Mouse (Mus musculus) hindbrain, embryonic 13.5 days (tissue): ENCODE results near the gene Gm49380. TPM values are rescaled to one million over a fixed set of nuclear protein-coding genes. Genes with fewer than 3 reads are reported as not detected.

Experiments
- ATAC-seq: fragments of 200-750 bp; cut with Nextera tagmentation; 2 replicates; pipeline ENCODE4 v1.8.0; 2017; ENCODE audit warnings: moderate TSS enrichment; ENCODE audit not compliant: low FRiP score
- H3K27ac ChIP-seq: fragments of 300-500 bp; sonication (generic); 2 replicates; pipeline ENCODE4 v1.5.1; 2015; ENCODE audit warnings: inconsistent platforms, mild to moderate bottlenecking, moderate library complexity
- H3K27me3 ChIP-seq: fragments of 300-500 bp; sonication (generic); 2 replicates; pipeline ENCODE4 v1.6.1; 2015; ENCODE audit warnings: mild to moderate bottlenecking, inconsistent platforms
- H3K36me3 ChIP-seq: fragments of 300-500 bp; sonication (generic); 2 replicates; pipeline ENCODE4 v1.6.1; 2015; ENCODE audit warnings: mild to moderate bottlenecking, inconsistent platforms
- H3K4me1 ChIP-seq: fragments of 300-500 bp; sonication (generic); replicated peaks from 2 replicates; pipeline ENCODE4 v1.6.1; 2015; ENCODE audit warnings: inconsistent platforms
- H3K4me2 ChIP-seq: fragments of 300-500 bp; sonication (generic); 2 replicates; pipeline ENCODE4 v1.6.1; 2015; ENCODE audit warnings: inconsistent platforms, mild to moderate bottlenecking, moderate library complexity
- H3K4me3 ChIP-seq: fragments of 300-500 bp; sonication (generic); 2 replicates; pipeline ENCODE4 v1.5.1; 2015; ENCODE audit warnings: mild to moderate bottlenecking, inconsistent platforms
- H3K9ac ChIP-seq: fragments of 300-500 bp; sonication (generic); 2 replicates; pipeline ENCODE4 v1.6.1; 2015; ENCODE audit warnings: mild to moderate bottlenecking, inconsistent platforms
- H3K9me3 ChIP-seq: fragments of 300-500 bp; sonication (generic); 2 replicates; pipeline ENCODE4 v1.6.1; 2016; ENCODE audit warnings: inconsistent platforms
- WGBS: fragments of 180-500 bp; shearing (Covaris S2); methylation state at CpG from one replicate; pipeline ENCODE4 v1.1.7; 2015; 5-methylcytosine and 5-hydroxymethylcytosine counted together
- polyA plus RNA-seq: library from polyadenylated mRNA; unstranded; fragments of >200 nt; fragmentation: Nextera tagmentation; extraction: Ambion mirVana; gene quantifications from 2 replicates; pipeline ENCODE4 v1.2.1, GENCODE M21; 2015

Gene Gm49380
- polyA plus RNA-seq, 1 experiment from 2014 or later: 0.49 TPM

- Histone ChIP-seq H3K9me3 (no peaks in the 10 kb centered on the region), H3K4me1 (peaks cover 41% of the 10 kb centered on the region), H3K4me3 (no peak overlapping the region), H3K27ac (no peak overlapping the region), H3K9ac (no peak overlapping the region), H3K36me3 (peaks cover 8% of the 10 kb centered on the region), H3K27me3 (no peaks in the 10 kb centered on the region), H3K4me2 (no peak overlapping the region)
- WGBS: 95% methylated on average over 7 of the region's 7 CpGs
- ATAC-seq: no peak
Measured at GRCm38 (mm10) chr9:44104881-44105280, 8.4 kb downstream of the Gm49380 start.

DNA sequence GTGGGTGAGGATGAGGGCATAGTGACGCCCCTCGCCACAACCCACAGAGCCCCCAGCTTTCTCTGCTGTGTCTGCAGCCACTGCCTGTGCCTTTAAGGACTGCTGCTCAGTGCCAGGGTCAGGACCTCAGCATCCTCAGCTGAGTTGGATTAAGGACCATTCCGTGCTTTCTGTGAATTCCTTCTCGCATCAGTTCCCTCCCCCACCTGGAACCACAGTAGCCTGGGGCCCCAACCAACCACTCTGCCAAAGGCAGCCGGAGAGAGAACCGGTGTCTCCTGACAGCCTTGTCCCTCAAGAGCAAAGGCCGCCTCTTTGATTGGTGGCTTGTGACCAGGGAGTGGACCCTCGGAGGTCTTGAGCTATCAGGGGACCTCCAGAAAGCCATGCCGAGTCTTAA, 11.8 kb downstream of the Gm49380 start, which contains the start of gene Mfrp:
Gene Mfrp, plus strand, starts transcription at position 240 of the 400 bp plus-strand sequence.
- Histone ChIP-seq H3K27me3 (no peaks in the 10 kb centered on the region), H3K4me3 (no peak within 1 kb of the TSS), H3K27ac (no peak within 1 kb of the TSS), H3K9ac (no peak within 1 kb of the TSS), H3K4me1 (peaks cover 13% of the 10 kb centered on the region), H3K36me3 (peaks cover 8% of the 10 kb centered on the region), H3K9me3 (no peaks in the 10 kb centered on the region), H3K4me2 (no peak within 1 kb of the TSS)
- no peak for ATAC-seq
- WGBS: 73% methylated on average over 9 of the region's 9 CpGs

- Histone ChIP-seq H3K27me3 (no peaks in the 10 kb centered on the region), H3K36me3 (no peaks in the 10 kb centered on the region), H3K27ac (peak overlapping the region; percentile 40), H3K4me1 (peaks cover 17% of the 10 kb centered on the region), H3K9ac (0 out of 2 replicates have a peak overlapping the region, but pooled peaks have one; percentile 0), H3K4me2 (no peak overlapping the region), H3K9me3 (no peaks in the 10 kb centered on the region), H3K4me3 (no peak overlapping the region)
- 0 out of 2 replicates have a peak, but pooled peaks have one; percentile 22 for ATAC-seq
- 17% methylated on average over 9 of the region's 9 CpGs for WGBS
Measured at GRCm38 (mm10) chr9:44096536-44096935, 16.8 kb downstream of the Gm49380 start.

DNA sequence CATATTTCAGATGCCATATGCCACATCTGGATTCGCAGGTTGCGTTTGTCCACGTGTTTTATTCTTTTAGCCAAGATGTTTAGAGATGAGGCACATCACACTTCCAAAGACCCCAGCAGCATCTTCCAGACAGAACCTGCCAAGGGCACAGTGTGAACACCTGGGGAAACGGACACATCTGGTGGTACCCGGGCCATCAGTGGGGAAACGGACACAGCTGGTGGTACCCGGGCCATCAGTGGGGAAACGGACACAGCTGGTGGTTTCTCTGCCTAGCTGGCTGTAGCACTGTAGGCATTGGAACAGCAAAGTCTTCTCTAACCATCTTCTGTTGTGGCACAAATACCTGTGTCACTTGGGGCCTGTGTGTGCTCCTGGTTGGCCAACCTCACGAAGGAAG, 17.5 kb downstream of the Gm49380 start:
- 88% methylated on average over 9 of the region's 9 CpGs for WGBS
- Histone ChIP-seq H3K4me3 (no peak overlapping the region), H3K9ac (no peak overlapping the region), H3K27me3 (no peaks in the 10 kb centered on the region), H3K9me3 (no peaks in the 10 kb centered on the region), H3K4me1 (peaks cover 17% of the 10 kb centered on the region), H3K4me2 (no peak overlapping the region), H3K36me3 (no peaks in the 10 kb centered on the region; the same call in 1 of the 2 replicates), H3K27ac (no peak overlapping the region)
- no peak for ATAC-seq

DNA sequence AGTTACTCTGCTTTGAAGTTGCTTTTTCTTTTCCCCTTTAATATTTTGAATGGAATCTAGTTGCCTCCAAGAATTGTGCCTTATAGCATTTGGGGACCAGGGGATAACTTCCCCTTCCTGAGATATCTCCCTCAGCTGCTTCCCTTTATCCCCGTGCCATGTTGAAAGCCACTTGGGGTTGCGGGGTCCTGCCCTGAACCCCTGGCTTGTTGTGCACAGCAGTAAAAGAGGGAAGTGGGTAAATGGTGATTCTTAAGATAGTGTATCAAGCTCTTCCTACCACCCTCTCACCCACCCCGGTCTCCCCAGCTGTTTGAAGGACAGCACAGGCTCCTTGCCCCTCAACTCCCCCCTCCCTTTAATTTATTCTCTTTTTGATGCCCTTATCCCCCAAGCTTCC, 18.6 kb downstream of the Gm49380 start:
- 79% methylated on average over 3 of the region's 3 CpGs for WGBS
- no peak overlapping the region for H3K9ac ChIP-seq
- H3K9me3 ChIP-seq: no peaks in the 10 kb centered on the region
- H3K4me2 ChIP-seq: no peak overlapping the region
- H3K27ac ChIP-seq: no peak overlapping the region
- 0 out of 2 replicates have a peak, but pooled peaks cover 2% of the 10 kb centered on the region for H3K27me3 ChIP-seq
- no peak overlapping the region for H3K4me3 ChIP-seq
- H3K4me1 ChIP-seq: peaks cover 17% of the 10 kb centered on the region
- no peak for ATAC-seq
- no peaks in the 10 kb centered on the region; the same call in 1 of the 2 replicates for H3K36me3 ChIP-seq

DNA sequence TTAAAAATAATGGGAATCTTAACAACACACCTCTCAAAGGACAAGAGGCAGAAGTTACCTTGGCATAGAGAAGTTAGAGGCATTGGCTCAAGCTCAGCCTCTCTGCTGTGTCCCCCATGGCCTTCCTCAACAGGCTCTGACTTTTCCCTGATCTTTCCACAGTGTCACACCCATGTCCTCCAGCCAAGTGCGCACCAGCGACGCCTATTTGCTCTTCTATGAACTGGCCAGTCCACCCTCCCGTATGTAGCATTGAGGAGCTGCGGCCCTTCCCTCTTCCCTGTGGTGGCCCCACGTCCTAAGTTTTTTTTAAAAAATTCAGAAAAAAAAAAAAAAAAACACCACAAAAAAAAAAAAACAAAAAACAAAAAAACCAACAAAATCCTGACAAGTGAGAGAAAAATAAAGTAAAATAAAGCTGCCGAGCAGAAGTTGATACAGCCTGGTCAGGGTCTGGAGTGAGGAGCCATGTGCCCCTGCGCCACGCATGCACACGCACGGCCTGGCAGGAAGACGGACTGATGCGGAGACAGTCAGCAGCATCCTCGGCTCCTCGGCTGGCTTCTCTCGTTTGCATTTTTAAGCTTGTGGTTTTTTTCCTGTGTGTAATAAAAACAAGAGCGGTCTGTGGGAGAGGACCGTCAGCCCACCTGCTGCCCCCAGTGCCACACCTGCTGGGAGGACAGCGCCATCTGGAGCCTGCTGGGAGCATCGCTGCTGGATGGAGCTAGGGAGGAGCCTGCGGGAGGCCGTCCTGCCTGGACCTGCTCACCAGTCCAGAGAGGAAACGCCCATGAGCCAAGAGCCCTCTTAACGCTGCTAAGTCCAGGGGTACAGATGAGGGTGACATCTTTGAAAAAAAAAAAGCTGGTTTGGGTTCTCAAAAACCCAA, 19.4 kb downstream of the Gm49380 start:
- no peak for ATAC-seq
- H3K4me2 ChIP-seq: peak overlapping the region; percentile 49
- H3K27ac ChIP-seq: no peak overlapping the region
- no peaks in the 10 kb centered on the region; the same call in 1 of the 2 replicates for H3K36me3 ChIP-seq
- peaks cover 11% of the 10 kb centered on the region for H3K27me3 ChIP-seq
- H3K9me3 ChIP-seq: no peaks in the 10 kb centered on the region
- 28% methylated on average over 24 of the region's 24 CpGs for WGBS
- peaks cover 17% of the 10 kb centered on the region for H3K4me1 ChIP-seq
- no peak overlapping the region for H3K9ac ChIP-seq
- H3K4me3 ChIP-seq: peak overlapping the region; percentile 21; the same call in 1 of the 2 replicates

- Histone ChIP-seq H3K27ac (no peak overlapping the region), H3K4me1 (peaks cover 31% of the 10 kb centered on the region), H3K9ac (no peak overlapping the region), H3K9me3 (no peaks in the 10 kb centered on the region), H3K36me3 (no peaks in the 10 kb centered on the region; the same call in 1 of the 2 replicates), H3K27me3 (peaks cover 50% of the 10 kb centered on the region), H3K4me3 (no peak overlapping the region), H3K4me2 (no peak overlapping the region)
- ATAC-seq: no peak
- WGBS: 73% methylated on average over 12 of the region's 12 CpGs
Measured at GRCm38 (mm10) chr9:44088877-44089608, 24.3 kb downstream of the Gm49380 start.

GRCm38 (mm10) chr9:44087761-44088455, 25.4 kb downstream of the Gm49380 start:
- WGBS: 19% methylated on average over 15 of the region's 15 CpGs
- Histone ChIP-seq H3K9ac (peak overlapping the region; percentile 24; the same call in 1 of the 2 replicates), H3K9me3 (no peaks in the 10 kb centered on the region), H3K36me3 (no peaks in the 10 kb centered on the region; the same call in 1 of the 2 replicates), H3K27me3 (peaks cover 62% of the 10 kb centered on the region), H3K4me3 (no peak overlapping the region), H3K4me1 (peaks cover 37% of the 10 kb centered on the region), H3K4me2 (no peak overlapping the region), H3K27ac (no peak overlapping the region)
- ATAC-seq: no peak

- H3K4me1 ChIP-seq: peaks cover 37% of the 10 kb centered on the region
- H3K9ac ChIP-seq: no peak overlapping the region
- no peak overlapping the region for H3K4me2 ChIP-seq
- H3K9me3 ChIP-seq: no peaks in the 10 kb centered on the region
- no peak for ATAC-seq
- H3K27ac ChIP-seq: no peak overlapping the region
- WGBS: 41% methylated on average over 10 of the region's 10 CpGs
- H3K27me3 ChIP-seq: peaks cover 67% of the 10 kb centered on the region
- no peak overlapping the region for H3K4me3 ChIP-seq
- no peaks in the 10 kb centered on the region; the same call in 1 of the 2 replicates for H3K36me3 ChIP-seq
Measured at GRCm38 (mm10) chr9:44086960-44087359, 26.3 kb downstream of the Gm49380 start.

DNA sequence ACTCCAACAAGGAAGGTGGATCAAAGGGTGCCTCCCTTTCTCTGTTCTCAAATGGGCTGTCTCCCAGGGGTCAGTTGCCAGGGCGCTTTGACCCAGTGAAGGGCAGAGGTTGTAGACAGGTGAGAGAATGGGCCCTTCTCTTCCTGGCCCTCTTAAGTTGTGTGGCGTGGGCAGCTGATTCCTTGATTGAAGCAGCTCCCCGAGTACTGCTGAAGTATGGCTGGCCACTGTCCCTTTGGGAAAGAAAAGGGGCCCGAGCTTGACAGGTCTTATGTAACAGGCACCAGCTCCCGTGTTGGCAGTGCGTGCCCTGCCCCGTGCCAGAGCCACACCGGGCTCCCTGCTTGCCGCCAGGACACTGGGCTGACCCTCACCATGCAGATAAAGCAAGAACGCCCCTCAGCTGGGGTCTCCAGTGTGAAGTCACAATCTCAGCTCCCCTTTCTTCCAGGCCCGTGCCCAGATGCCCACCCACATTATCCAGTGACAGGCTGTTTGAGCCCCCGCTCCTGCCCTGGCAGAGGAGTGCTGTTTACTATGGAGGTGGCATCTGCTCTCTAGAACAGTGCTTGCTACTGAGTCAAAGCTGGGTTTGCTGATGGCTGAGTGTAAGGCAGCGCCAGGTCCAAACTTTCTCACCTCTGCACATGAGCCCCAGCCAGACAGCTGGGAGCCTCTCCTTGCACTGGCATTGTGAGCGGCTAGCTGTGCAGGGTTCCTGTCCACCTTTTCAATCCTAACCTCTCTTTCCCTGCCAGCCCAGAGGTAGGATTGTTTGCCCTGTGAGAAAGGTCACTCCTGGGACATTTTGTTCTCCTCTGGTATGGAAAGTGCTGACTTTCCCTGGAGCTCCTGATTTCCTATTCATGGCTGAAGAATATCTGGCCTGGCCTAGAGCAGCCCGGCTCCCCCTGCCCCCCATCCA, 27.3 kb downstream of the Gm49380 start:
- WGBS: 68% methylated on average over 15 of the region's 15 CpGs
- peak overlapping the region; percentile 98 for H3K4me2 ChIP-seq

DNA sequence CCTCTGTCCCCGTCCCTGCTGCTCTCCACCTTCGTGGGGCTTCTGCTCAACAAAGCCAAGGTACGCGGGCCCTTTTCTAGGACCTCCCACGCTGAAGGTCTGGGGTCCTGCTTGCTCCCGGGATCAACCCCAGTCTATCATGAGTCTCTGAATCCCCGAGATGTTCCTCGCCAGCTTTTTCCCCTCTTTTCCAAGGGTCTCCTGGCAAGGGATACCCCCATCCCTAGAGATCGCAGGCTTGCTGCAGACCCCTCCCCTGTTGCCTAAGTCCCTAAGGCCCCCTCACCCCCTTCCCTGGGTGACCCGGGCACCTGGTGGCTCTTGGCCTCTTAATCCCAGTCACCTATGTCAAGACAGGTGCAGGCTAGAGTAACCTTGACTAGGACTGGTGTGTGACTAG, 28.0 kb downstream of the Gm49380 start:
- WGBS: 5% methylated on average over 10 of the region's 10 CpGs

More for the DNA sequence above, 27.3 kb downstream of the Gm49380 start:
- Histone ChIP-seq H3K4me1 (peaks cover 37% of the 10 kb centered on the region), H3K27ac (no peak overlapping the region), H3K36me3 (no peaks in the 10 kb centered on the region; the same call in 1 of the 2 replicates), H3K4me3 (no peak overlapping the region), H3K9me3 (no peaks in the 10 kb centered on the region), H3K9ac (no peak overlapping the region), H3K27me3 (peaks cover 69% of the 10 kb centered on the region)
- no peak for ATAC-seq

More for the DNA sequence above, 28.0 kb downstream of the Gm49380 start:
- Histone ChIP-seq H3K4me3 (peak overlapping the region; percentile 56), H3K27me3 (peaks cover 69% of the 10 kb centered on the region), H3K4me2 (peak overlapping the region; percentile 98), H3K27ac (no peak overlapping the region), H3K36me3 (no peaks in the 10 kb centered on the region), H3K4me1 (peaks cover 39% of the 10 kb centered on the region), H3K9ac (peak overlapping the region; percentile 78), H3K9me3 (no peaks in the 10 kb centered on the region)
- ATAC-seq: no peak
